ENCODE assay signal across 6 mouse cellular contexts in the genomic region with DNA sequence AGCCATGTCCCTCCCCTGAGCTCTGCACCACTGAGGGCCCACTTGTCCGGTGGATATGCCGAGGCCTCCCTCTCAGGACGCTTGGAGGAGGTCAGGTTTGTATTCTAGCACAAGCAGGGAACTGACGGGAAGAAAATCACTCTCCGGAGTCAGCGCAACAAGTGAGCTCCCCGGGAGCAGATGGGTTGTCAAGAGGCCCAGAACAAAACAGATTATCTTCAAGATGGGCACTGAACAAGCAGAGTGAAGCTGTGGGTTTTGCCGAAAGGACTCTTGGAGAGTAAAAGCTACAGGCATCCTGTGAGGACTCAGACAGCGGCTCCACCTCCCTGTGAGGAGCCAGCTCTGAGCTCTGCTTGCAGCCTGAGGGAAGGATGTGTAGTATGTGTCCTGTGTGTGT.
"Had no signal": no experiment of that assay in that cellular context is flagged by ENCODE, and none has a peak within 500 bp of the region (broad histone marks: within the 10 kb centered on the region; RNA-seq: fewer than 3 reads in every experiment).

No protein-coding gene starts in this region.

- DNase-seq: kidney, postnatal 14 days; liver; liver, embryonic 13.5 days; lung, adult 18-20 months; right cerebral cortex, postnatal 14 days; thymus, postnatal 36 days had no signal
